Mouse (Mus musculus): Measurements from ENCODE around the gene Hist1h2bj. TPM values are rescaled to one million over a fixed set of nuclear protein-coding genes. Genes with fewer than 3 reads are reported as not detected.
"Not testable (repeated sequence)": the region's sequence is repeated elsewhere in the genome, so short reads cannot be mapped to it uniquely, and the experiment has no call there.

The Hist1h2bj gene
- polyA plus RNA-seq, 1 experiment from 2014 or later, result 5.9 TPM

DNA sequence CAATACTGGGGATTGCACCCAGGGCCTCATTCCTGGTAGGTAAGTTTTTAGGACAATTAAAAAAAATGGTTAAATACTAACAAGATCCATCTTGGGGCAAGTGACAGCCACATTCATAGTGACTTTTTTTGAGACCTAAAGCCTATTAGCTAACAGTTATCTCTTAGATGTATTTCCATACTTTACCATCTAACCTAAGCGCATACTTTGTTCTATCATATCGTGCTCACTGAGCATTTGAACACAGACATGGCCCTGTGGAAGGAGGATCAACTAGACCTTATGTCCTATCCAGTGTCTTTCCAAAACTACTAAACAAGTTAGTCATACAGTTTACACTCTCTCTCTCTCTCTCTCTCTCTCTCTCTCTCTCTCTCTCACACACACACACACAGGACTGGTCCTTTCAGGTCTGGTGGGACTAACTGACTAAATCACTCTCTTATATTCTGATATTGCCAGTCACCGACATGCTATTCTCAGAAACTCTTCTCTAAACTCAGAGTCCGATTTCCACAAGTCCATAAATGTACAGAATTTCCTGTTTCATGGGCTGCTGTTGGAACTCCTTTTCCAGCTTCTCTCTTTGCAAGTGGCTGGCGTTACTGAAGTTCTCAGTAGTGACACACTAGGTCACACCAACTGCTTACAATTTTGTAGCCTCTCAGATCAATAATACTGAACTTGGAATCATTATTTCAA, 9.1 kb upstream of the Hist1h2bj start:
- Histone ChIP-seq H3K9me3 (no peaks in the 10 kb centered on the region), H3K27ac (replicated peaks) (0 out of 2 replicates have a peak overlapping the region, but pooled peaks have one; percentile 80), H3K4me3 (peak overlapping the region; percentile 53), H3K9ac (peak overlapping the region; percentile 84), H3K4me1 (peaks cover 37% of the 10 kb centered on the region), H3K4me2 (peak overlapping the region; percentile 78), H3K27me3 (replicated peaks) (no peaks in the 10 kb centered on the region), H3K36me3 (no peaks in the 10 kb centered on the region)
- WGBS, result 52% methylated on average over 5 of the region's 5 CpGs
- no peak for ATAC-seq (ENCODE audit: extremely low read depth, insufficient number of reproducible peaks, low FRiP score, low TSS enrichment)

DNA sequence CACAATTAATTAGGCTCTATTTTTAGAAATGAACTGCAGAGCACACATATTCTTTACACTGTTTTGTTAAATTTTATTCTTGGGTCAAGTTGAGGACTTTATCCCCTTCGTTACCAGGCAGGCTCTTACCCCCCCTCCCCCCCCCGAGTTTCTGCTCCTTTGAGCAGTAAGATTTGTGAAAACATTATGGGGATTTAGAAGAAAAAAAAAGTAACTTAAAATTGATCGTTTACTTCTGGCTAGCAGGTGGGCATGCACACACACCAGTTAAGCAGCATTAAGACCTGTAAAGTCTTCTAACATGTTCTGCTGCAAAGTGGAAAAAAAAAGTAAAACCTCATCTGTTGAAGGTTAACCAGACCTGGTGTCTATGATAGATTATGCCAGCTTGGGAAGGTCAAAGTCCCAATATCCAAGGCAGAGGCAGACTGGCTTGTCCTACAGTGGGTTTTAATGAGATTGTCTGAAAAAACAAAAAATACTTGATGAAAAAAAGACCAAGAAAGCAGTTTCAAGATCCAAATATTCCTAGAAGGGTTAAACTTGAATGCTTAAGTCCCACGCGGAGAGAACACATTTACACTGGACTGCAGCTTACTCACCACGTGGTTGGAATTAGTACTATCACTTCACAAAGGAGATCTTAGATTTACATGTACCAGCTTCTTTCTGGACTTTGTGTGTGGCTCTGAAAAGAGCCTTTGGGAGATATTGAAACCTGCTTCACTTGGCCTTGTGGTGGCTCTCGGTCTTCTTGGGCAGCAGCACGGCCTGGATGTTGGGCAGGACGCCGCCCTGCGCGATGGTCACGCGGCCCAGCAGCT, 8.4 kb upstream of the Hist1h2bj start:
- no peaks in the 10 kb centered on the region for H3K36me3 ChIP-seq
- peak overlapping the region; percentile 80 for H3K27ac ChIP-seq (replicated peaks)
- H3K4me2 ChIP-seq, result peak overlapping the region; percentile 78
- H3K4me3 ChIP-seq, result peak overlapping the region; percentile 53
- no peaks in the 10 kb centered on the region for H3K9me3 ChIP-seq
- peak overlapping the region; percentile 84 for H3K9ac ChIP-seq
- ATAC-seq (ENCODE audit: extremely low read depth, insufficient number of reproducible peaks, low FRiP score, low TSS enrichment), result no peak; the same call in 1 of the 2 replicates
- WGBS, result under 1% methylated on average over 14 of the region's 14 CpGs
- peaks cover 32% of the 10 kb centered on the region for H3K4me1 ChIP-seq
- no peaks in the 10 kb centered on the region for H3K27me3 ChIP-seq (replicated peaks)

DNA sequence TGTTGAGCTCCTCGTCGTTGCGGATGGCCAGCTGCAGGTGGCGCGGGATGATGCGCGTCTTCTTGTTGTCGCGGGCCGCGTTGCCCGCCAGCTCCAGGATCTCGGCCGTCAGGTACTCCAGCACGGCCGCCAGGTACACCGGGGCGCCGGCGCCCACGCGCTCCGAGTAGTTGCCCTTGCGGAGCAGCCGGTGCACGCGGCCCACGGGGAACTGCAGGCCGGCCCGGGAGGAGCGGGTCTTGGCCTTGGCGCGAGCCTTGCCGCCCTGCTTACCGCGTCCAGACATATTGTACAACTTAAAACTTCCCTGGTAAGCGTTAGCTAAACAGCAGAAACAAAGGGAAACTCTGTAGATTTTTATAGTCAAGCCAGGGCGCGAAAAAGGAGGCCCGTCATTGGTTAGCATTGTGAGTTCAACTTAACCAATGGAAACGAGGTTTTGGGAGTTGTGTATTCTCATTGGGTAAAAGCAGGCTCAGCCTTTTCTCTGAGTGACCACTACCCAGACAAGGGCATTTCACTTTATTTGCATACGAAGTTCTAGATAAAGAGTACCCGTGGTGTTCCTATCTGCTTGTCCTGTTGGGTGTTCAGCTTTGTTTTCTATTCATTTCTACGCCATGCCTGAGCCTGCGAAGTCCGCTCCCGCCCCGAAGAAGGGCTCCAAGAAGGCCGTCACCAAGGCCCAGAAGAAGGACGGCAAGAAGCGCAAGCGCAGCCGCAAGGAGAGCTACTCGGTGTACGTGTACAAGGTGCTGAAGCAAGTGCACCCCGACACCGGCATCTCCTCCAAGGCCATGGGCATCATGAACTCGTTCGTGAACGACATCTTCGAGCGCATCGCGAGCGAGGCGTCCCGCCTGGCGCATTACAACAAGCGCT, 7.5 kb upstream of the Hist1h2bj start, which contains the start of the genes Hist1h2ah and Hist1h2bk:
TSS of gene Hist1h2ah (minus strand) at position 302 of the 882 bp plus-strand sequence.
TSS of gene Hist1h2bk (plus strand) at position 604 of the 882 bp plus-strand sequence.
- not testable (repeated sequence) for H3K36me3 ChIP-seq; H3K9me3 ChIP-seq; H3K27me3 ChIP-seq (replicated peaks)
- peaks cover 38% of the 10 kb centered on the region for H3K4me1 ChIP-seq
- H3K9ac ChIP-seq, result peak within 1 kb of the TSS; percentile 84
- peak within 1 kb of the TSS; percentile 81 for H3K27ac ChIP-seq (replicated peaks)
- H3K4me3 ChIP-seq, result peak within 1 kb of the TSS; percentile 53
- H3K4me2 ChIP-seq, result peak within 1 kb of the TSS; percentile 78
- 0% methylated on average over 26 of the region's 69 CpGs for WGBS
- peak; percentile 85 for ATAC-seq (ENCODE audit: extremely low read depth, insufficient number of reproducible peaks, low FRiP score, low TSS enrichment)

DNA sequence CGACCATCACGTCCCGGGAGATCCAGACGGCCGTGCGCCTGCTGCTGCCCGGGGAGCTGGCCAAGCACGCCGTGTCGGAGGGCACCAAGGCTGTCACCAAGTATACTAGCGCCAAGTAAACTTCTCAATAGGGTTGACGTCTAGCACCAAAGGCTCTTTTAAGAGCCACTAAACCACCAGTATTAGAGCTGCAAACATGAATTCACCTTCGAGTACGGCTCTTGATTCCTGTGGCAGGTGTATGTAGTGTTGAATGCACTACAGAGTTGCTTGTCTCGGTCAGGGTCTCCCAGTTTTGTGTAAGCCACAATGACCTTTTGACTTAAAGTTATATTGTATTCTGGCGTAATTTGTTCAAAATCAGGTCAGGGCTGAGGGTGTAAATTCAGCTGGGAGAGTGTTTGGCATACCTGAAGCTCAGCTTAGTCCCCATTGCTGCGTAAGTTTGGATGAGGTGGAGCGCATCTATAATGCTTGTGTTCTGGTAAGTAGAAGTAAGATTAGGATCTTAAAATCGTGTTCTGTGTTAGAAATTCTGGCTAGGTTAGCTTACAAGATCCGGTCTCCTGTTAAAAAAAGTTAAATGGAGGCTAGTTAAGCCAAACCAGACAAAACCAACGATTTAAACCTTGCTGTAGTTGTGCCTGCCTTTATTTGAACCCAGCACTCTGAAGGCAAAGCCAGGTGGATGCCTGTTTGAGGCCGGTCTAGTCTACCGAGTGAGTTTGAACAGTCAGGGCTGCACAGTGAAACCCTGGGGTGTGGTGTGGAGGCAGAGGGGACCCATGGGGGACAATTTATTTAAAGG, 6.7 kb upstream of the Hist1h2bj start:
- no peaks in the 10 kb centered on the region for H3K9me3 ChIP-seq
- peak overlapping the region; percentile 79 for H3K9ac ChIP-seq
- H3K27ac ChIP-seq (replicated peaks), result peak overlapping the region; percentile 81
- H3K4me1 ChIP-seq, result peaks cover 42% of the 10 kb centered on the region
- 4% methylated on average over 20 of the region's 23 CpGs for WGBS
- H3K4me3 ChIP-seq, result peak overlapping the region; percentile 53
- H3K36me3 ChIP-seq, result no peaks in the 10 kb centered on the region
- no peak for ATAC-seq (ENCODE audit: extremely low read depth, insufficient number of reproducible peaks, low FRiP score, low TSS enrichment)
- peak overlapping the region; percentile 78 for H3K4me2 ChIP-seq
- no peaks in the 10 kb centered on the region for H3K27me3 ChIP-seq (replicated peaks)

DNA sequence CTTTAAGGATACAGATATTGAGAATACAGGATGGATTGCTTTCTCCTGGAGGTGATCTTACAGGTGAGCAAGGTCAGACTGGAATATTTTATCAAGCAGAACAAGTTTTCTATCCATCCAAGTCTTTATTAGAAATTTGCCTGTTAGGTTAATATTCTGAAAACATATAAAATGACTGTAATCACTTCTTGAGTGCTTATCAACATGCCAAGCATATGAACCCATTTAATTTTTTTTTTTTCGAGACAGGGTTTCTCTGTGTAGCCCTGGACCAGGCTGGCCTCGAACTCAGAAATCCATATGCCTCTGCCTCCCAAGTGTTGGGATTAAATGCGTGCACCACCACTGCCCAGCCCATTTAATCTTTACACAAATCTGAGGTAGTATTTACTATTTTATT, 6.0 kb upstream of the Hist1h2bj start:
- Histone ChIP-seq H3K4me2 (peak overlapping the region; percentile 78), H3K9ac (peak overlapping the region; percentile 79), H3K27ac (replicated peaks) (peak overlapping the region; percentile 81), H3K9me3 (no peaks in the 10 kb centered on the region), H3K4me1 (peaks cover 47% of the 10 kb centered on the region), H3K36me3 (no peaks in the 10 kb centered on the region), H3K27me3 (replicated peaks) (no peaks in the 10 kb centered on the region), H3K4me3 (peak overlapping the region; percentile 53)
- no peak for ATAC-seq (ENCODE audit: extremely low read depth, insufficient number of reproducible peaks, low FRiP score, low TSS enrichment)
- WGBS, result 65% methylated on average over 3 of the region's 3 CpGs

DNA sequence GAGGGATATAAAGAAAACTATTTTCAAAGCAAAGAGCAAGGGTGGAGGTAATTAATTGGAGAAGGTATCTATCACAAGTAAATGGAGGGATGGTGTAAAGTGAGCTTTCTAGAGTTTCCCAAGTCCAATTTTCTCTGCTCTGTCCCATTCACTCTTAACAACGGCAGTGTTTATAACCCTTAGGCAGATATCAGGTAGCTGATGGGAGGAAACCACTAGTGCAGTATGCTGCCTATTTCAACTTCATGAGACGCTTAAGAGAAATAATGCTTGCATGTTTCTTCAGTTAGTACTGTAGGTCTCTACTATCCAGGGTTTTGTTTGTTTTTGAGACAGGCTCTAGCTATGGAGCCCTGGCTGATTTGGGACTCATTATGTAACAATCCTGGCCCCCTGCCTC, 5.6 kb upstream of the Hist1h2bj start:
- no peak for ATAC-seq (ENCODE audit: extremely low read depth, insufficient number of reproducible peaks, low FRiP score, low TSS enrichment)
- Histone ChIP-seq H3K27ac (replicated peaks) (no peak overlapping the region), H3K9me3 (no peaks in the 10 kb centered on the region), H3K9ac (no peak overlapping the region), H3K4me3 (no peak overlapping the region), H3K4me2 (peak overlapping the region; percentile 78; the same call in 1 of the 2 replicates), H3K4me1 (peaks cover 50% of the 10 kb centered on the region), H3K36me3 (no peaks in the 10 kb centered on the region), H3K27me3 (replicated peaks) (no peaks in the 10 kb centered on the region)
- WGBS, result 80% methylated on average over 2 of the region's 2 CpGs

DNA sequence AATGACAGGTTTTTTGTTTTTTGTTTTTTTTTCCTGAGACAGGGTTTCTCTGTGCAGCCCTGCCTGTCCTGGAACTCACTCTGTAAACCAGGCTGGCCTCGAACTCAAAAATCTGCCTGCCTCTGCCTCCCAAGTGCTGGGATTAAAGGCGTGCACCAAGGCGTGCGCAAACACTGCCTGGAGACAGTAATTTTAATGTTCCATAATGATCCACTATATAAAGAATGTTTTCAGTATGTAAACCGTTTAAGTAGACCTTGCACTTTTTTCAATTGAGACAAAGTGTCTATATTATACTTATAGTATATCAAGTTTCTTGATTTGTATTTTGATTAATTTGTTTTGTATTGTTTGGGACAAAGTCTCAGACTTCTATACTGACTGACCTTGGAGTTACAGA, 3.6 kb upstream of the Hist1h2bj start:
- Histone ChIP-seq H3K4me2 (peak overlapping the region; percentile 89), H3K9ac (no peak overlapping the region), H3K27me3 (replicated peaks) (no peaks in the 10 kb centered on the region), H3K36me3 (no peaks in the 10 kb centered on the region), H3K4me1 (peaks cover 50% of the 10 kb centered on the region), H3K4me3 (no peak overlapping the region), H3K9me3 (no peaks in the 10 kb centered on the region), H3K27ac (replicated peaks) (no peak overlapping the region)
- ATAC-seq (ENCODE audit: extremely low read depth, insufficient number of reproducible peaks, low FRiP score, low TSS enrichment), result no peak
- WGBS, result 69% methylated on average over 5 of the region's 5 CpGs

DNA sequence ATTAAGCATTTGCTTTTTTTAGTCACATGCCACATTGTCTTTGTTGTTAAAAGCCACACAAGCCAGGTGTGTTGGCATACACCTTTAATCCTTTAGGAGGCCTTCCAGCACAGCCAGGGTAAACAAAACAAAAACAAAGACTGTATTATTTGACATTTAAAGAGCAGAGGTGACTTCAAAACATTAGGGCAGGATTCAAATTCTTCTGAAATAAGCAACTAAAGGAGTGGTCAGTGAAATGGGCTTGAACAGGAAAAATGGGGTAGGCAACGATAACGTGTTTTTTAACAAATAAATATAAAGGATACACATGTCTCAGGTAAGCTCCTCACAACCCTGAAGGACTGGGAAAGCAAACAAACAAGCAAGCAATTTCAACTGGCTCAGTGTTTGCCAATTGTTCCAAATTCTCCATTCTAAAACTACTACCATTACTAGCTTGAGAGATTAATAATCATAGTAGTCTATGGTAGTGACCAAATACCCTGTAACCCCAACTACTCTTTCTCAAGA, 3.0 kb upstream of the Hist1h2bj start:
- peak overlapping the region; percentile 55 for H3K4me3 ChIP-seq
- WGBS, result 10% methylated on average over 2 of the region's 2 CpGs
- peaks cover 47% of the 10 kb centered on the region for H3K4me1 ChIP-seq
- no peaks in the 10 kb centered on the region for H3K36me3 ChIP-seq
- H3K9ac ChIP-seq, result peak overlapping the region; percentile 83
- peak overlapping the region; percentile 89 for H3K4me2 ChIP-seq
- ATAC-seq (ENCODE audit: extremely low read depth, insufficient number of reproducible peaks, low FRiP score, low TSS enrichment), result no peak
- no peaks in the 10 kb centered on the region for H3K27me3 ChIP-seq (replicated peaks)
- H3K27ac ChIP-seq (replicated peaks), result peak overlapping the region; percentile 91
- no peaks in the 10 kb centered on the region for H3K9me3 ChIP-seq

DNA sequence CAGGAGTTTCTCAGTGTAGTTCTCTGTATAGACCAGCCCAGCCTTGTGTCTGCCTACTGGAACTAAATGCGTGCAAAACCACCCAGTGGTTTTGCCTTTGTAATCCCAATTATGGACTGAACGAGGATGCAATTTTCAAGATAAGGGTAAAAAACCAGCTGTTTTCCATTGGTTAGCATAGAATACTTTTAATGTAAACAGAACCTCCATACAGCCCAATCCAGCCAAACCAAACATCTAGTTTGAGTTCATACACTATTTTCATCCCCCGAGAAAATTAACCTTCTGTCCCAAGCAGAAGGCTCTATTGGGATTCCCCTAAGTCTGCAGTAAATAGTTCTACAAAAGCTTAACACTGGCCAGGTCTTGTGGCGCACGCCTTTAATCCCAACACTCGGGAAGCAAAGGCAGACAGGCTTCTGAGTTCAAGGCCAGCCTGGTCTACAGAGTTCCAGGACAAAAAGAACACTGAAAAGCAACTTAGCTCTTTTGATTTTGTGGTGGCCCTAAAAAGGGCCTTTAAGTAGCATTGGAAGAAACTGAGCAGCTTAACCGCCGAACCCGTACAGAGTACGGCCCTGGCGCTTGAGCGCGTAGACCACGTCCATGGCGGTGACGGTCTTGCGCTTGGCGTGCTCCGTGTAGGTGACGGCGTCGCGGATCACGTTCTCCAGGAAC, 2.4 kb upstream of the Hist1h2bj start:
- peak overlapping the region; percentile 91 for H3K27ac ChIP-seq (replicated peaks)
- H3K4me2 ChIP-seq, result peak overlapping the region; percentile 89
- WGBS, result 1% methylated on average over 23 of the region's 24 CpGs
- H3K4me3 ChIP-seq, result peak overlapping the region; percentile 55
- no peaks in the 10 kb centered on the region for H3K27me3 ChIP-seq (replicated peaks)
- H3K36me3 ChIP-seq, result no peaks in the 10 kb centered on the region
- no peak for ATAC-seq (ENCODE audit: extremely low read depth, insufficient number of reproducible peaks, low FRiP score, low TSS enrichment)
- H3K9me3 ChIP-seq, result no peaks in the 10 kb centered on the region
- peaks cover 47% of the 10 kb centered on the region for H3K4me1 ChIP-seq
- peak overlapping the region; percentile 83 for H3K9ac ChIP-seq

DNA sequence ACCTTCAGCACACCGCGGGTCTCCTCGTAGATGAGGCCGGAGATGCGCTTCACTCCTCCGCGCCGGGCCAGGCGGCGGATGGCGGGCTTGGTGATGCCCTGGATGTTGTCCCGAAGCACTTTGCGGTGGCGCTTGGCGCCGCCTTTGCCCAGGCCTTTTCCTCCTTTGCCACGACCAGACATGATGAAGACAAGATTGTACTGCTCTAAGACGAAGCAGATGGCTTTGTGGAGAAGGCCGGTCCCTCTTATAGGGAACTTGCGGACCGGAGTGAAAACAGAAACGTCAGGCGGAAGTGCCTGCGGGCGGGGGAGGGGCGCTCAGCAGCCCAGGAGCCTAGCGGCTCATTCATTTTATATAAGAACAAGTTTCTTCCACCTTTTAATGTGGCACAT, 1.9 kb upstream of the Hist1h2bj start, which contains the start of gene Hist1h4i:
TSS of gene Hist1h4i (minus strand) at position 221 of the 395 bp plus-strand sequence.
- WGBS, result under 1% methylated on average over 26 of the region's 27 CpGs
- peak within 1 kb of the TSS; percentile 55 for H3K4me3 ChIP-seq
- H3K9ac ChIP-seq, result peak within 1 kb of the TSS; percentile 83
- peak; percentile 65 for ATAC-seq (ENCODE audit: extremely low read depth, insufficient number of reproducible peaks, low FRiP score, low TSS enrichment)
- H3K27me3 ChIP-seq (replicated peaks); H3K9me3 ChIP-seq; H3K36me3 ChIP-seq: not testable (repeated sequence)
- H3K4me1 ChIP-seq, result peaks cover 46% of the 10 kb centered on the region
- peak within 1 kb of the TSS; percentile 89 for H3K4me2 ChIP-seq
- H3K27ac ChIP-seq (replicated peaks), result peak within 1 kb of the TSS; percentile 91

Data from heart, embryonic 13.5 days (tissue).